Mouse (Mus musculus) ES-CJ7 (cell line): ENCODE results near the gene Gm17334.

Experiments used
- DNase-seq: peaks from one replicate; pipeline ENCODE4 v3.0.0; 2011; ENCODE audit warnings: low read depth, low spot score

The Gm17334 gene

GRCm38 (mm10) chr11:53796409-53797151 is 23.6 kb upstream of the Gm17334 start:
- DNase-seq: no peak

- DNase-seq: no peak
Observed at GRCm38 (mm10) chr11:53795813-53796212, 22.8 kb upstream of the Gm17334 start.

- peak; percentile 44 for DNase-seq
Observed at GRCm38 (mm10) chr11:53794671-53795557, 21.9 kb upstream of the Gm17334 start.

- DNase-seq: no peak
Observed at GRCm38 (mm10) chr11:53794015-53794414, 21.0 kb upstream of the Gm17334 start.

GRCm38 (mm10) chr11:53792986-53793385 is 20.0 kb upstream of the Gm17334 start:
- DNase-seq: no peak

- no peak for DNase-seq
Observed at GRCm38 (mm10) chr11:53789277-53789676, 16.3 kb upstream of the Gm17334 start.

- no peak for DNase-seq
Observed at GRCm38 (mm10) chr11:53788196-53788595, 15.2 kb upstream of the Gm17334 start.

- no peak for DNase-seq
Observed at GRCm38 (mm10) chr11:53786058-53787031, 13.4 kb upstream of the Gm17334 start.

- no peak for DNase-seq
Observed at GRCm38 (mm10) chr11:53785311-53785936, 12.4 kb upstream of the Gm17334 start.

- no peak for DNase-seq
Observed at GRCm38 (mm10) chr11:53783288-53783687, 10.3 kb upstream of the Gm17334 start.

- no peak for DNase-seq
Observed at GRCm38 (mm10) chr11:53781964-53782363, 9.0 kb upstream of the Gm17334 start.

- no peak for DNase-seq
Observed at GRCm38 (mm10) chr11:53781201-53781775, 8.3 kb upstream of the Gm17334 start.

GRCm38 (mm10) chr11:53780262-53780661 is 7.3 kb upstream of the Gm17334 start:
- DNase-seq: no peak

- DNase-seq: no peak
Observed at GRCm38 (mm10) chr11:53779808-53780207, 6.8 kb upstream of the Gm17334 start.

- DNase-seq: peak; percentile 76
Observed at GRCm38 (mm10) chr11:53778455-53778854, 5.5 kb upstream of the Gm17334 start.

GRCm38 (mm10) chr11:53777736-53778135 is 4.7 kb upstream of the Gm17334 start:
- no peak for DNase-seq

GRCm38 (mm10) chr11:53774659-53775255 is 1.8 kb upstream of the Gm17334 start:
- DNase-seq: no peak

- no peak for DNase-seq
Observed at GRCm38 (mm10) chr11:53773641-53774360, 814 bp upstream of the Gm17334 start.

GRCm38 (mm10) chr11:53772536-53772935 is 451 bp downstream of the Gm17334 start:
- no peak for DNase-seq
